Mouse (Mus musculus): ENCODE results near the gene Oas1d.

DNA sequence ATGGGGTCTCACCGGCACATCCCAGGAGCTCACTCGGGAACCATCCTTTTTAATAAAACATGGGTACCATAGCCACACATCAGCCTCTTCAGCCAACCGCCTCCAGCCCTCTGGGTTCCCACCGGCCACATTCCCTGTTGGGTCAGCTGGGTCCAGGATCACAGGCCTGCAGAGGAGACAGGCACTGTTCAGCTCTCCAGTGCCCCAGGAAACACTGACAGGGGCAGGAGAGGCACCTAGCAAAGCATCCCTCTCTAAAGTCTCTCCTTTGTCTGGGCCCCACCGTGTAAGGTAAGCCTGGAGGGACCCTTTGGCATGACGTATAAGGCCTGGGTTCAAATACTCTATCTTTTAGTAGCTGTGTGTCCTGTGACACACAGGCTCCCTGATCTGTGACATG is 16.0 kb upstream of the Oas1d start:
- no peak for TF ChIP-seq MAFK (IDR thresholded peaks at IDR 0.05; ENCODE audit: insufficient read depth, low read depth, low read length)
- TF ChIP-seq HCFC1 (IDR thresholded peaks at IDR 0.05; ENCODE audit: borderline replicate concordance, insufficient read depth, low read length): no peak
- TF ChIP-seq CHD2 (IDR thresholded peaks at IDR 0.05; ENCODE audit: low read depth, low read length): no peak
- TF ChIP-seq ZNF384 (IDR thresholded peaks at IDR 0.05; ENCODE audit: low read depth, low read length): no peak
- TF ChIP-seq ZC3H11A (IDR thresholded peaks at IDR 0.05; ENCODE audit: borderline replicate concordance, low read depth, low read length): no peak
